23 mouse cellular contexts compared by ENCODE assay signal in the genomic region with DNA sequence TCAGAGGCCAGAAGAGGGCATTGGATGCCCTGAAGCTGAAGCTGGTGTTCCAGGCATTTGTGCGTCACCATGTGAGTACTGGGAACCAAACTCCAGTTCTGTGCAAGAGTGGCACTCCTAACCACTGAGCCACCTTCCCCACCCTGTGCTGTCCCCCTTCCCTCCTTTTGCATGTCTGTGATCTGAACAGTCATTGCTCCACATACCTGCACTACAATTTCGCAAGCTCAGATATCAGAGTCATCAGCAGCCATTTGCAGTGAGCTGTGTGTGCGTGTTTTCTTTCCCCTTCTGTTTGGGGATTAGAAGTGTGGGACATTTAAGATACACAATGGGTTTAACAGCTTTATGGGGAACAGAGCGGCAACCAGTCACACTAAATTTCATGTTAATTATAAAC. TPM values are rescaled to one million over a fixed set of nuclear protein-coding genes. Genes with fewer than 3 reads are reported as not detected.
DNase-seq lines count a peak whose midpoint lies in the region; ATAC-seq and TF ChIP-seq lines count a peak whose summit lies in the region.
"Had no signal": no experiment of that assay in that cellular context is flagged by ENCODE, and none has a peak within 500 bp of the region (broad histone marks: within the 10 kb centered on the region; RNA-seq: fewer than 3 reads in every experiment).

No protein-coding gene starts in this region.

- H3K9ac ChIP-seq in intestine, embryonic 14.5 days (ENCODE audit: low read length) = no peak overlapping the region
- no peak overlapping the region for H3K9ac ChIP-seq in intestine, embryonic 15.5 days
- H3K9ac ChIP-seq in intestine, embryonic 16.5 days (ENCODE audit: low read depth, low read length) = no peak overlapping the region
- H3K9ac ChIP-seq in intestine, postnatal 0 days (ENCODE audit: low read depth, low read length) = no peak overlapping the region
- H3K9ac ChIP-seq in lung, postnatal 0 days (replicated peaks; ENCODE audit: low read depth) = no peak overlapping the region
- H3K9ac ChIP-seq in midbrain, embryonic 11.5 days (ENCODE audit: low read length) = no peak overlapping the region

- H3K4me1 ChIP-seq in intestine, embryonic 14.5 days (replicated peaks; ENCODE audit: control insufficient read depth, insufficient read depth, low read length) = peaks cover 4% of the 10 kb centered on the region; the same call in 1 of the 2 replicates
- H3K4me1 ChIP-seq in intestine, embryonic 15.5 days (replicated peaks) = no peaks in the 10 kb centered on the region
- H3K4me1 ChIP-seq in intestine, embryonic 16.5 days (ENCODE audit: control insufficient read depth, insufficient read depth, low read length) = 0 out of 2 replicates have a peak, but pooled peaks cover 12% of the 10 kb centered on the region
- 0 out of 2 replicates have a peak, but pooled peaks cover 2% of the 10 kb centered on the region for H3K4me1 ChIP-seq in intestine, postnatal 0 days (replicated peaks; ENCODE audit: control insufficient read depth, insufficient read depth, low read length)
- 0 out of 2 replicates have a peak, but pooled peaks cover 2% of the 10 kb centered on the region for H3K4me1 ChIP-seq in lung, postnatal 0 days (ENCODE audit: insufficient read depth, low read depth, low read length)
- H3K4me1 ChIP-seq in midbrain, embryonic 11.5 days (ENCODE audit: control insufficient read depth, insufficient read depth, low read length) = no peaks in the 10 kb centered on the region

- ATAC-seq in intestine, embryonic 14.5 days (replicated peaks; ENCODE audit: low FRiP score, low TSS enrichment, low read depth) = 0 out of 2 replicates have a peak, but pooled peaks have one; percentile 58
- peak; percentile 66 for ATAC-seq in intestine, embryonic 15.5 days
- peak; percentile 76 for ATAC-seq in intestine, embryonic 16.5 days
- no peak for ATAC-seq in intestine, postnatal 0 days
- ATAC-seq in cerebellum, adult (ENCODE audit: insufficient number of reproducible peaks, low FRiP score, low TSS enrichment) = no peak
- ATAC-seq in lung, postnatal 0 days = no peak
- no peak for ATAC-seq in midbrain, embryonic 11.5 days (ENCODE audit: low FRiP score)
- ATAC-seq: activated CD4-positive, CD25-positive, alpha-beta regulatory T cell, adult 4 months; CD4-positive, CD25-positive, alpha-beta regulatory T cell, adult 4 months; Patski had no signal

- H3K4me2 ChIP-seq in intestine, embryonic 14.5 days (ENCODE audit: low read length) = no peak overlapping the region
- H3K4me2 ChIP-seq in intestine, embryonic 15.5 days (replicated peaks) = no peak overlapping the region
- H3K4me2 ChIP-seq in intestine, embryonic 16.5 days (ENCODE audit: low read depth, low read length) = no peak overlapping the region
- no peak overlapping the region for H3K4me2 ChIP-seq in intestine, postnatal 0 days (replicated peaks; ENCODE audit: low read depth)
- no peak overlapping the region for H3K4me2 ChIP-seq in lung, postnatal 0 days (replicated peaks; ENCODE audit: low read depth, low read length)
- H3K4me2 ChIP-seq in midbrain, embryonic 11.5 days = no peak overlapping the region

- H3K9me3 ChIP-seq in intestine, embryonic 14.5 days (ENCODE audit: control insufficient read depth, low read length) = no peaks in the 10 kb centered on the region
- H3K9me3 ChIP-seq in intestine, embryonic 15.5 days = no peaks in the 10 kb centered on the region
- no peaks in the 10 kb centered on the region for H3K9me3 ChIP-seq in intestine, embryonic 16.5 days (ENCODE audit: control insufficient read depth, low read length)
- H3K9me3 ChIP-seq in intestine, postnatal 0 days (ENCODE audit: control insufficient read depth) = no peaks in the 10 kb centered on the region
- no peaks in the 10 kb centered on the region for H3K9me3 ChIP-seq in lung, postnatal 0 days (ENCODE audit: low read length)
- H3K9me3 ChIP-seq in midbrain, embryonic 11.5 days (ENCODE audit: control insufficient read depth, low read length) = no peaks in the 10 kb centered on the region
- H3K9me3 ChIP-seq: G1E had no signal

- TF ChIP-seq CTCF in intestine, postnatal 0 days (IDR thresholded peaks at IDR 0.05; ENCODE audit: low read depth) = 0 out of 2 replicates have a peak, but pooled peaks have one; percentile 6
- TF ChIP-seq CTCF in lung, postnatal 0 days (IDR thresholded peaks at IDR 0.05) = no peak

- WGBS in intestine, embryonic 14.5 days = 73% methylated on average over 4 of the region's 4 CpGs
- WGBS in intestine, embryonic 15.5 days = 70% methylated on average over 4 of the region's 4 CpGs
- WGBS in intestine, embryonic 16.5 days = 72% methylated on average over 4 of the region's 4 CpGs
- WGBS in intestine, postnatal 0 days = 52% methylated on average over 4 of the region's 4 CpGs
- WGBS in lung, postnatal 0 days = 84% methylated on average over 4 of the region's 4 CpGs
- 84% methylated on average over 4 of the region's 4 CpGs for WGBS in midbrain, embryonic 11.5 days

- H3K4me3 ChIP-seq in intestine, embryonic 14.5 days (ENCODE audit: low read depth, low read length) = no peak overlapping the region
- no peak overlapping the region for H3K4me3 ChIP-seq in intestine, embryonic 15.5 days (replicated peaks)
- no peak overlapping the region for H3K4me3 ChIP-seq in intestine, embryonic 16.5 days (ENCODE audit: low read length)
- no peak overlapping the region for H3K4me3 ChIP-seq in intestine, postnatal 0 days (ENCODE audit: low read depth, low read length)
- no peak overlapping the region for H3K4me3 ChIP-seq in lung, postnatal 0 days (ENCODE audit: low read depth, low read length)
- H3K4me3 ChIP-seq in midbrain, embryonic 11.5 days (ENCODE audit: low read depth, low read length) = no peak overlapping the region

- H3K36me3 ChIP-seq in intestine, embryonic 14.5 days (ENCODE audit: control insufficient read depth, insufficient read depth, low read length) = no peaks in the 10 kb centered on the region
- H3K36me3 ChIP-seq in intestine, embryonic 15.5 days = no peaks in the 10 kb centered on the region
- H3K36me3 ChIP-seq in intestine, embryonic 16.5 days (ENCODE audit: control insufficient read depth, insufficient read depth, low read length) = no peaks in the 10 kb centered on the region
- no peaks in the 10 kb centered on the region for H3K36me3 ChIP-seq in intestine, postnatal 0 days (ENCODE audit: control insufficient read depth, insufficient read depth)
- no peaks in the 10 kb centered on the region for H3K36me3 ChIP-seq in lung, postnatal 0 days (ENCODE audit: insufficient read depth, low read length)
- no peaks in the 10 kb centered on the region for H3K36me3 ChIP-seq in midbrain, embryonic 11.5 days (ENCODE audit: control insufficient read depth, insufficient read depth, low read length)
- H3K36me3 ChIP-seq: G1E had no signal

- DNase-seq in intestine, embryonic 14.5 days (ENCODE audit: low spot score) = no peak
- DNase-seq in right cerebral cortex, postnatal 25 days = no peak
- no peak for DNase-seq in lung, postnatal 0 days (ENCODE audit: low spot score)
- no peak for DNase-seq in midbrain, embryonic 11.5 days (ENCODE audit: low spot score, missing footprints)
- DNase-seq: adrenal gland, adult 2 months; adrenal gland, adult 8-10 months; adrenal gland, postnatal 10 days; adrenal gland, postnatal 14 days; adrenal gland, postnatal 25 days; adrenal gland, postnatal 36 days; B cell, adult 2 months; cerebellum, adult 11 months; cerebellum, adult 11-12 months; cerebellum, adult 18-20 months had no signal

- no peak overlapping the region for H3K27ac ChIP-seq in intestine, embryonic 14.5 days (ENCODE audit: low read depth)
- H3K27ac ChIP-seq in intestine, embryonic 15.5 days = no peak overlapping the region
- H3K27ac ChIP-seq in intestine, embryonic 16.5 days (ENCODE audit: low read length) = no peak overlapping the region
- no peak overlapping the region for H3K27ac ChIP-seq in intestine, postnatal 0 days (ENCODE audit: low read depth, low read length)
- H3K27ac ChIP-seq in lung, postnatal 0 days (ENCODE audit: low read length) = no peak overlapping the region
- H3K27ac ChIP-seq in midbrain, embryonic 11.5 days (ENCODE audit: low read depth, low read length) = no peak overlapping the region

- H3K27me3 ChIP-seq in intestine, embryonic 14.5 days (replicated peaks; ENCODE audit: control insufficient read depth, insufficient read depth, low read length) = no peaks in the 10 kb centered on the region
- H3K27me3 ChIP-seq in intestine, embryonic 15.5 days (replicated peaks) = no peaks in the 10 kb centered on the region
- no peaks in the 10 kb centered on the region for H3K27me3 ChIP-seq in intestine, embryonic 16.5 days (replicated peaks; ENCODE audit: control insufficient read depth, insufficient read depth, low read length)
- H3K27me3 ChIP-seq in intestine, postnatal 0 days (replicated peaks; ENCODE audit: control insufficient read depth, insufficient read depth, low read length) = no peaks in the 10 kb centered on the region
- no peaks in the 10 kb centered on the region for H3K27me3 ChIP-seq in lung, postnatal 0 days (replicated peaks; ENCODE audit: insufficient read depth, low read length)
- no peaks in the 10 kb centered on the region for H3K27me3 ChIP-seq in midbrain, embryonic 11.5 days (ENCODE audit: control insufficient read depth, insufficient read depth, low read length)
- H3K27me3 ChIP-seq: CH12.LX, Patski had no signal

- TF ChIP-seq EP300 in lung, postnatal 0 days (IDR thresholded peaks at IDR 0.05) = no peak

RNA-seq across cellular contexts. Expression of a gene that starts 46.4 kb away (rescaled TPM):
- polyA plus RNA-seq in intestine, embryonic 14.5 days (2014; fragmentation: Nextera tagmentation; extraction: Ambion mirVana) = 9.8 and 11.0 TPM in 2 replicates
- 5.9 and 7.5 TPM in 2 replicates for polyA plus RNA-seq in intestine, embryonic 15.5 days (2015; fragmentation: Nextera tagmentation; extraction: Ambion mirVana)
- 5.0 and 5.7 TPM in 2 replicates for polyA plus RNA-seq in intestine, embryonic 16.5 days (2015; fragmentation: Nextera tagmentation; extraction: Ambion mirVana)
- polyA plus RNA-seq in intestine, postnatal 0 days (2015; fragmentation: Nextera tagmentation; extraction: Ambion mirVana) = 2.1 and 2.6 TPM in 2 replicates
- 6.0 and 7.2 TPM in 2 replicates for polyA plus RNA-seq in lung, postnatal 0 days (2015; fragmentation: Nextera tagmentation; extraction: Ambion mirVana)
- 16.4 and 16.8 TPM in 2 replicates for polyA plus RNA-seq in midbrain, embryonic 11.5 days (2014; fragmentation: Nextera tagmentation; extraction: Ambion mirVana)

Comparison
In these comparisons a context has a peak if more than half of its experiments do, and no peak if none do; other contexts are left out.
1. ATAC-seq: peak in intestine, embryonic 14.5 days (single experiment), intestine, embryonic 15.5 days (single experiment) and intestine, embryonic 16.5 days (single experiment); none in intestine, postnatal 0 days (single experiment), cerebellum, adult (single experiment), lung, postnatal 0 days (single experiment) and midbrain, embryonic 11.5 days (single experiment).